Mouse (Mus musculus) T-helper 2 cell (primary cell): ENCODE data around the gene Cdrt4.

ENCODE experiments used
- in situ Hi-C: fragments of 300-600 bp; cut with MboI, MseI; formaldehyde crosslinking; loops from one replicate; pipeline ENCODE4 v1.15.1; 2025; ENCODE audit warnings: high pct_unique_total_duplicates

Cdrt4 gene

DNA sequence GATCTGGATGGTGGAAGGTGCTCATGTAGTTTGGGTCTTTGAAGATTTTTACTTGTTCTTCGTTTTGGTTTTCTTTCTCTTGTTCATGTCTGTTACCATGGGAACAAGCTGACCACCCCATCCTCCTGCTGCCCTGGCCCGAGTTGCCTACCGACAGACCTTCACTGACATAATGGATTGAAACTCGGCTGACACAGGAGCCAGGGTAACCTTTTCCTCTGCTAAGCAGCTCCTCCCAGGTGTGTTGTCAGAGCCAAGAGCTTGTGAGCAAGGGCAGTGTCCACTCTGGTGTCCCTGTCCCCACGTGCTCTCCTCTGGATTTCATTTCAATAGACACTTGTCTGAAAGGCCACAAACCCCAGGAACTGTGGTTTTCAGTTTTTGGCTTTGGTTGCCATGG lies 12.1 kb upstream of the Cdrt4 start:
- in situ Hi-C loops: loop anchor here (10.0 kb wide), 1 partner anchor 66 kb away; no protein-coding TSS in a partner anchor

DNA sequence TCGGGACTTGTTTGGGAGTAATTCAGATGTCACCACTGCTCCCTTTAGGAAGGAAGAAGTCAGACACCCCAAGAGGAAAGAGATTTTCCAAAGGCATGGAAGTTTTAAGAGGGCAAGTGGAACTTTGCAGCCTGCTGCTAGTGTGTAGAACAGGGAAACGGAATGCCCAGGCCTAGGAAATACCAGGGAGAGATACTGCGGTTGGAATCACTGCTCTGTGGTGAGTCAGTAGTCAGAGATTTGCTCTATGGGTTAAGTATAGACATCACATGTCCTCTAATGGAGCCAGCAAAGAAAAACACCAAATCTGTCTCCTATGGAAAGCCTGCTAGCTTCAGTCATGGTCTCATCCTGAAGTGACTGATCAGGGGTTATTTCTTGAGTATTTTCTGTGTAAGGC lies 10.8 kb upstream of the Cdrt4 start:
- in situ Hi-C loops: no loop called here

DNA sequence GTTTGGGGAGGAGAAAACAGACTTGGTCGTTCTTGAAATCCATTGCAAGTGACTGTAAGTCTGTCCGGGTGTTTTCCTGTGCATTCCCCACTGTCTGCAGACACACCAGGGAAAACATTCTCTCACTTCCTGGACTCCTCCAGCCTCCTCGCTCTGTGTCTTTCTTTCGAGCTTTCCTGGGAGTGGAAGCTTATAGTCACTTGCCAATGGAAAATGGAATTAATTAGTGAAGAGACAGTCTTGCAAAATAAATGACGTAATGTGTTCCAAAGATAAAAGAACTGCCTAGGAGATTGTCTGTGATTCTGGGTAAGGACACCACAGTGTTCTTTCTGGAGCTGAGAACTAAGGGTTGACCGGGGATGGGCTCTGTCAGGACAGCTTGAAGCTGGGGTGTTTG lies 7.5 kb upstream of the Cdrt4 start:
- in situ Hi-C loops: no loop called here

DNA sequence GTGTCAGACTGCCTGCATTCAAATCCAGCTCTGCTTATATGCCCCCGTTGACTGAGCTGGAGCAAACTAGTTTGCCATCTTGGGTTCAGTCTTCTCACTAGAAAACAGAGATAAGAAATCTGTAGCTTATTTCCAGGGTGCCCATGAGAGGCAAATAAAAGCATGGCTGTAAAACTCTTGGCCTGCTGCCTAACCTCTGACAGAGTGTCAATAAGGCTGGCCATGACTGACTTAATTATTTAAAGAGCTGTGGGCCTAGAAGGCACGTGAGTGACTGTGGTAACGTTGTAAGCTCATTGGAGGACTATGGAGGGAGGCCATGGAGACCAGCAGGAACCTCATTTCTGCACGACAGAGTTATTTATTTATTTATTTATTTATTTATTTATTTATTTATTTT lies 5.5 kb upstream of the Cdrt4 start:
- in situ Hi-C loops: no loop called here

DNA sequence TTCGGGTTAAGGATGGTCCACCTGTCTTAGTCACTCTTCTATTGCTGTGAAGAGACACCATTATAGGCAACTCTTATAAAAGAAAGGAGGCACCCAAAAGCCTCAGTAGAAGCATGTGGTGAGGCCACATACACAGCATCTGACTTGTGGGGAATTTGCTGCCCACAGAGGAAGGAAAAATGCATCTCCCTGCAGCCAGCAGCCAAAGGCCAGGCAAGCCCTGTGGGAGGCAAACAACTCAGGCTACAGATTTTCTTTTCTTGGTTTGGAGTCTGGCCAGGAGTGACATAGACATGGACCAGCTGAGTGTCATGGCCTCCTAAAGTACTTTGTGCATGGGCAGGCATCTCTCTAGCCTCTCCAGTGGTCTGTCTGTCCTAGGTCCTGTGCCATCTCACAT lies 1.4 kb upstream of the Cdrt4 start:
- in situ Hi-C loops: no loop called here

DNA sequence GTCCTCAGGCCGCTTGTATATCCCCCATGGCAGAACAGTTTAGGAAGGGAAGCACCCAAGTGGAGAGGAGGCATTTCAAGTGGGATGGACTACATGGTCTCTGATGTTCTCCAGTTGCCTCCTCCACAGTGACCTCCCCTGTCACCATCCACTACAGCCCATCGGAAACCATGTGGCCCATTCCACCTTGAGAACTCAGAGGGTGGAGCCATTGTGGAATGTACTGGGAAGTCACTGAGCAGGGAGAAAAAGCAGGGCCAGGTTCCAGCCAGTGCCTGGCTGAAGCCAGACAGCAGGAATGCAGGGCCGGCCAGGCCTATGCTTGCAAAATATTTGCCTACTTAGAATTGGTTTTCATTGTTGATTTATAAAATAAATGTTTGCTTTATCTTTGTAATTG lies 3.8 kb downstream of the Cdrt4 start:
- in situ Hi-C loops: no loop called here

DNA sequence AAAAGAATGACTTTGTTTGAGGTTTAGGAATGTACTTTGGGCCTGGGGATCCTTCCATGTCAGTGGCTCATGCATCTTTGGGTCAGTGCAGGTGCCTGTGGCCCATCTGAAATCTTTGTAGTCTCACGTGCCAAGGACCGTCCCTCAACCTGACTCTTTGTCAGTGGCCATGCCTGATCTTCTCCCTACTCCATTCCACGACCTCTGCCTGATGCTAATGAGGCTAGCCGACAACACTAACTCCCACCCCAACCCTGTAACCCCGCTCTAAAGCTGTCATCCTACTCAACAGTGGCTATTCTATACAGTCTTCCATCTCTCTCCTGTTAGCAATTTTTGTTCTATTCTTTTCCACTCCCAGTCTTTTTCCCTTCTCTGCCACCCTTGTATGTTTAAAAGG lies 4.2 kb downstream of the Cdrt4 start:
- in situ Hi-C loops: no loop called here

DNA sequence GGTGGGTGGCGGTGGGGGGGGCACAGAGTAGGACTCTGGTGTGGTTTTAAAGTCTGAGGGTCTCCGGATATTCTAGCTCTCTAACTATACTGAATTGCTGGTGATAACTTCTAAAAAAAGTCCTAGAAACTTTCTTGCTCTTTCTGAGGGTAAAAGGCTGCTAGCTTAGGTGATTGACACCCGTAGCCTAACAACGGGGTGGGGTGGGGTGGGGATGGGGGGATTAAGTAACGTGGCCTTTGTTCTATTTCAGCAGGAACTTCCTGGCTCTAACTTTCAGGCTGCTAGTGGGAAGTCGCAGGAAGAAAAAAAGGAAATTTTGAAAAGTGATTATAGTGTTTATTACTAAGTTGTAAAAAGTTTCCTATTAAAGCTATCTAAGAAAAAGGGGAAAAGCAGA lies 4.8 kb downstream of the Cdrt4 start:
- in situ Hi-C loops: no loop called here

DNA sequence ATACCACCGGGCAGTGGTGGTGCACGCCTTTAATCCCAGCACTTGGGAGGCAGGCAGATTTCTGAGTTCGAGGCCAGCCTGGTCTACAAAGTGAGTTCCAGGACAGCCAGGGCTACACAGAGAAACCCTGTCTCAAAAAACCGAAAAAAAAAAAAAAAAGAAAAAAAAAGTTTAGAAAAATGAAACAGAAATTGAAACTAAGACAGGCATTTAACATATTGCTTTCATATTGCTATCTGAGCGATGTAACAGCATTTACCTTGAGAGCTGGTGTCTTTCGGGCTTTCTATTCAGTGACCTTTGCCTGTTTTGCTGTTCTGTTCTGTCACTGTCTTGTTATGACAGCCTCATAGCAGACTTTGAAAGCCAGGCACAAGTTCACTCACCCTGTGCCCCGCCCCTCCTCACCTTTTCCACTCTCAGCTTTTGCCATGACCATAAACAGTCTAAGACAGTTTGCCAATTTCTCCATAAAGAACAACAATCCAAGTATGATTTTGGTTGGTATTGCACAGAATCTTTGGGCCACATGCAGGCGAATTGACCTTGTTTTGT lies 6.7 kb downstream of the Cdrt4 start:
- in situ Hi-C loops: no loop called here

DNA sequence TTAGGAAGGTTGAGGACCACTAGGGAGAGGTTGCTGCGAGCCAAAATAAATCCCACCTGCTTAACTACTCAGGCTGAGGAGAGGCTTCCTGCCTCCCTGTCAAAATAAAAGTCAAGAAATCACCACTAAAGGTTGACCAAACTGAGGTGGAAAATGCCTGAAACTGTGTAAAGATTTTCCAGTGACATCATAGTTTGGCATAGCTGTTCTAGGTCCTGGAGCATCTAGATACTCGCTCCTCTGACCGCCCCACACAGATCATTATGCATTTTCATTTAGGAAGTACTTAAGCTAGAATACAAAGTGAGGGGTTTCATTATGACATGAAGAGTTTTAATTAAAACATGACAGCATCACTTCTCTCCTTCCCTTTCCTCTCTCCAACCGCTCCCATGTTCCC lies 12.3 kb downstream of the Cdrt4 start:
- in situ Hi-C loops: no loop called here

DNA sequence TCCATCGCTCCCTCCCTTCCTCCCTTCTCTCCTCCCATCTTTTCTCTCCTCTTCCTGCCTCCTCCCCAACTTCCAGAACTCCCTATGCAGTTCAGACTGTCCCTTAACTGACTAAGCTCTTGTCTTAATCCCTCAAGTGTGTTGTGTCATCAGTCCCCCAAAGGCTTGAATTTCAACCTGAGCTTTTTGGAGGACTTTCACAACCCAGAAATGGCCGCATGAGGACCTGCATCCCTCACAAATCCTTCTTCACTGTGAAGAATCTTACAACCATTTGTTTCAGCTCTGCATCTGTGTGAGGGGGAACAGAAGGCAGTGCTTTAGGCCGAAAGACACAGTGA lies 15.4 kb downstream of the Cdrt4 start:
- in situ Hi-C loops: no loop called here

DNA sequence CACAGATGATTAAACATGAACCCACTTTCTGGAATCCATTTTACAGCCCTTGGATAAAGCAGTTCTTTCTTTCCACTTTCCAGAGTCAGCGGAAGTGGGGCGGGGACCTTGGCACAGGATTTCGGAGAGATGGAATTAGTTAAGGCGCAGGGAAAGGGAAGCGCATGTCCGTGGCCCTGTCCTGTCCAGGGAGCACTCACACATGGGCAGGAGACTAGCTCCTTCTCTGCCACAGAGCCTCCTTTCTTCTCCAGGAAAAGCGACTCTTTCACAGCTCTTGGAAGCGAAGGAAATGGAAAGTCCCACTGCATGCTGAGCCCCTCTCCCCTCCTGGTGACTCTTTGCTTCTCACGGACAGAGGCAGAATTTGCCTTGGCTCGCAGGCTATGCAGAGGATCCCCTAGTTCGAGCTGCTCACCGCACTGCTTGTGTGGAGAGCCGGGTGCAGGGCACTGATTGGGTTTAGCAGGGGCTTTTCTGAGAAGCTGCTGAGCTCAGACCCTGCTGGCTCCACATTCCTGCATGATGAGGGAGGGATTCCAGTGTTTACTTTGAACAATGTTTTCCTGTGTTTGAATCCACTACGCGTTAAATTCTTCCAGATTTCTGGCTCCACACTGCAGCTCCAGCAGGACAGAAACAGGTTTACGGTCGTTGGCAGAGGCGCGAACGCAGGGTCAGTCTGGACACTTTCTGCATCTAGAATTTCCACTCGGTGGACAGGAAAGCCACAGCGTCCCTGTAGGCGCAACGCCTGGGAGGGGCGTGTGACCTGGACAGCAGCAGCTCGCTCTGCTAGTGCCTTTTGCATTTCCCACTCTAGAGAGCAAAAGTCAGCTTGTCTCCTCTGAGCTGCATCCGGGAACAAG lies 16.0 kb downstream of the Cdrt4 start:
- in situ Hi-C loops: no loop called here

DNA sequence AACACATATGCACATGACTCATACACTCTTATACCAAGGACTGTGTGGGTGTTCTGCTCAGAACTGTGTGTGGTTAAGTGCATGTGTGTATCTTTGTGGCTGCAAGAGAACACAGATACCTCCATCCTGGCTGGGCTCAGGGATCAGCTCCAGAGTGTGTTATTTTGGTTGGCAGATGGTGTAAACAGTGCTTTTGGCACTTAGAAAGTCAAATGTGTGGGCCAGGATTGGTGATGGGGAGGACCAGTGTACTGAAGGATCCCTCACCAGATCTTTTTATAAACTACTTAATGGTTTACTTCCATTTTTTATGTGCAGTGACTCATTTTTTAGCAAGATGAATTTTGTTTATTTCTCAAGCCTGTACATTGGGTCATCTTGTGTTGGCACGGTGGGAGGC lies 26.2 kb downstream of the Cdrt4 start:
- in situ Hi-C loops: no loop called here

DNA sequence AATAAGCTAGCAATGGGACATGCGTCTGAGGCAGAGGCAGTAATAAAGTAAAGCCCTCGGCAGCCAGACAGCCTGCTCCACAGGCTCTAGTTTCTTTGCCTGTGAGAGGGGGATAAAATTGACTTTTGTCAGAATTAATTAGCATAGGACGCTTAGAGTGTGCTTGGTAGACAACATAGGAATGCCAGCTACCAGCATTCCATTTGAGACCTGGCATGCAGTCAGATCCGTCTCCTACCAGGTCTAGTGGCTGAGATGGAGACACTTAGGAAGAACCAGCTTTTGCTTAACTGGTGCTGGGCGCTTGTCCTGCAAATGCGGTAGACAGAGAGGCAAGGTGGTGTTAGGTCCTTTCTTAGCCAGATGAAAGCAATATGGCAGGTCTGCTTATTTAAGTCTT lies 27.9 kb downstream of the Cdrt4 start:
- in situ Hi-C loops: no loop called here

DNA sequence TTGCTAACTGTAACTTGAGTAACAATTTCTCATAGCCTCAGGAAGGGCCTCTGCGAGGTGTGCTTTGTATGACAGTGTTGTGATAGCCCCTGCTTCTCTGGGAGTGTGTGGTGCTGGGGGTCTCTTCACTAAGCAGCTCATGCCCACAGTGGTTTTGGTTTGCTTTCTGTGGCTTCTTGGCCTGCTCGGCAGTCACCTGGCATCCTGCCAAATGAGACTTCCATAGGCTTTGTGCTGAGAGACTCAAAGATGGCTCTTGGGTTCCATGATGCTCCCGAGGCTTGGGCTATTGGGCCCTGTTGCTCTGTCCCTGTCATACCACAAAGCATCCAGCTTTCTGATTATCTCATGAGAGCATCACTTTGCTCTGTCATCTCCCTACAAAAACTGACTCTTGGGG lies 30.7 kb downstream of the Cdrt4 start:
- in situ Hi-C loops: no loop called here

DNA sequence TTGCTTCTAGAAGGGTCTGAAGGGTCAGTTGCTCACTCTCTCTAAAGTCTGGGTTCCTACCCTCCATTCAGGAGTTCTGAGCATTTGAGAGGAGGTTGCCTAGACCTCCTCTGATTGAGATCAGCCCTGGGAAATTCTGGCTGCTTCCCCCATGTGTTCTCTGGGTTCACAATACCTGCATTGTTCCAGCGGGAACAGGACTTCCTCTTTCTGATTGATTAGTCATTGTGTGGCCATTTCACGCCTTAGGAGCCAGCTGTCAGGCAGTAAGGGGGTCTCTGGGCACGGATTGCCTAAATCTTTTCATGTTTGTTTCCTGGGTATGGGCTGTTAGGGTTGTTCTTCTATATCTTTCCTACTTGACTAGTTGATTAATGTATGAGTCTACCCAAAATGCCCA lies 32.8 kb downstream of the Cdrt4 start:
- in situ Hi-C loops: no loop called here

DNA sequence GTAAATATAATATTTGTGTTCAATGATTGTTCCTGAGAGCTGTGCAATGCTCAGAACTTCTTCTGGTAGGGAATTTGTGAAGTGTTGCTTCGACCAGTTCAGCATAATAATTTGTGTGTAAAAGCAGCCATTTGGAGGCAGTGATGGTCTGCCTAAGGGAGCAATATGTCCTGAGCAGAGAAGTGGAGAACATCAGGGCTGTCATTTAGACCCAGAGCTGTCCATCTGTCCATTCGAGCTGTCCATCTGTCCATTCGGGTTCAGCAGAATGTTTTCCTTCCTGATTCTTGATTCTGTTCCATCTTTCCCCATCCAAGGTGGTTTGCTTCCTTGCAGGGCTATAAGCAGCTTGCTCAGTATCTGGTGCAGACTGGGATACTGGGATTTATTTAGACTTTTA lies 33.4 kb downstream of the Cdrt4 start:
- in situ Hi-C loops: no loop called here

DNA sequence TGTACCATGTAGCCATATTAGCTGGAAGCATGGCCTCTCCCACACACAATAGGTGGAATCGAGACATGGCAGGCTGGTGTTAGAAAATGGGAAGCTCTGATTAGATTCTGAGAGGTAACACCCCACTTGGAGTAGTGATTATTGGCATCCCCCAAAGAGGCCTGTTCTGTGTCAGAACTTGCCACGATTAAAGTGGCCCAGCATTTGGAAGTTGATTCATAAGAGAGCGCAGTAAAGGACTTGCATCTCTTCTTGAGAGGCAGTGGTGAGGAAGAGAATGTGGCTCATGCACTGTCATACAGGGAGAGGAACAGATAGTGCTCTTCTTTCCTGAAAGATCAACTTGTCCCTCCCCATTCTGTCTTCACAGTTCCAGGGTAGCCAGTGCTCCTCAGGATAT lies 34.1 kb downstream of the Cdrt4 start:
- in situ Hi-C loops: no loop called here

DNA sequence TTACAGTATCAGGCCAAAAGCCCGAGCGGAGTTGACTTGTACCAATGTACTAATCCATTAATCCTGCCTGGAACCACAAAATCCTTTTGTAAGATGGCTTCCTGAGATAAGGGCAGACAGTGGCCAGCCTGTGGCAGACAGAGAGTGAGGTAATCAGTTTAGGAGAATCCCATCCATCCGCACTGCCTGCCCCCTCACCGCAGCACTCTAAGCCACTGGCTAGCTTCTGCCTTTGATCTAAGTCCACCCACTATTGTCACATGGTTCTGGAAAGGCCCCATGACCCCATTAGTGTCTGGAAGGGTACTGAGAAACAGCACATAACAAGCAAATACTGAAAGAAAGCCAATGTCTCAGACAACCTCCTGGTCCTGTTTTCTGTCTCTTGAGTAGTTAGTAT lies 35.6 kb downstream of the Cdrt4 start:
- in situ Hi-C loops: no loop called here

DNA sequence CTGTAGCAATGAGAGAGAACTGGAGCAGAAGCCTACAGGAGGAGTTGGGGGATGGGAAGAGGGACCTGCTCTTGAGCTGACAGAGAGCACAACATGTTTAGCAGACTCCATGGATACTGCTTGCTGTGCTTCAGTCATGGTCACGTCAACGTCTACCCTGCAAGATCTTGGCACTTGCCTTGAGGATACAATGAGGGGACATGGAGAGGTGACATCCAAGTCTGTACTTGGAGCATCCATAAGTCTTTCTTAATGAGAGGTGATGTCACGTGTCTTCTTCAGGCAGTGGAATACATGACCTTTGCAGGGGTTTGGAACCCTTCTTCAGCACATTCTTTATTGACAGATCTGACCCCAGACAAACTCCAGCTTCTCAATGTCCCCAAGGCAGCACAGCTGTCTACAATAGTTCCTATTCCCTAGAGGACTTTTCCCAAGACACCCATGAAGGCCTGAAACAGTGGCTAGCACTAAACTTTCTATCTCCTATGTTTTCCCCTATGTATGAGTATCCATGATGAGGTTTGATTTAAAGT lies 39.2 kb downstream of the Cdrt4 start:
- in situ Hi-C loops: no loop called here

DNA sequence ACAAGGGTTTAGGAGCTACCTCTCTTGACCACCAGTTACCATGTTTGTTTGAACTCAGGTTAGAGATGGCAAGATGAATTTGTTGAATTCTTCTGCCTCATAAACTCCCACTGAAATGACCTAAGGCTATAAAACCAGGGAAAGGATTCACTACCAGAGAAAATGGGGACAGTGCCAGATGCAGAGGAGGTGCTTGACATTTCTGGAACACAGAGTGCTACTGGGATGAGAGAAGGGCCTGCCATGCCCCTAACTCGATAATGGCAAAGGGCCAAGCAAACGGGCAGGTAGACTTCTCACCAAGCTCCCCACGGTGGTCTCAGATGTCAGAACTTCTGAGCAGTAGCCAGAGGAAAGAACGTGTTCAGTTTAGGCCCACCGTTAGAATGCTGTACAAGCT lies 39.8 kb downstream of the Cdrt4 start:
- in situ Hi-C loops: no loop called here

DNA sequence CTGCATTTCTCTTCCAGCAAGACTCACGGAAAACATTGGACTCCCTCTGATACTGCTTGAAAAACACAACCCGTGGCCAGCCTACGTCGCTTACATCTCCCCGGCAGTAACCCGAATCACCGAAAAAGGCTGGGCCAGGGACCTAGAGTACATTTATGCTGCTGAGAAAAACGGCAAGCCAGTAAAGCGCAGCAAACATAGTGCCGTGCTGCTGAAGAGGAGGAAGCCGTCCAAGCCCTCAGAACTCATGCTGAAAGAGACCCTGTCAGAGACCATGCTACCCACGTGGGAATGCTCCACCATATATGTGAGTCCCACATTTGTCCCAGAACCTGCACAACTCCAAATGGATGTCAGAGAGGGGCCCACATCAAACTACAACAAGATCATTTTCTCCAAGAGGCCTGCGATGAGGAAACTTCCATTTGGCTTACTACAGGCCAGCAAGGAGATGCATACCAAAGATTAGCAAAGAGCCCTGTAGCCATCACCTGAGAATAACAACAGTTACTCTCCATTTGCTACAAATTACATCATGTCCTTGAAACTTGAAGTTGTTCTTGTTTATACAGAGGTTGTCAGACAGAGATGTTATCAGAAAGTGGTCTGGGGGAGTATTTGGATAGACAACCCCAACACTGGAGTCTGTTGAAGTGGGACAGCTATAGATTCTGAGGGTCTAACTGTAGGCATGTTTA lies 41.7 kb downstream of the Cdrt4 start:
- in situ Hi-C loops: no loop called here
